Mouse (Mus musculus): ENCODE data around the gene Zfp963. TPM values are rescaled to one million over a fixed set of nuclear protein-coding genes. Genes with fewer than 3 reads are reported as not detected.

The Zfp963 gene
- 9.4 and 9.6 TPM in 2 replicates for polyA plus RNA-seq (2012; rRNA removed)

DNA sequence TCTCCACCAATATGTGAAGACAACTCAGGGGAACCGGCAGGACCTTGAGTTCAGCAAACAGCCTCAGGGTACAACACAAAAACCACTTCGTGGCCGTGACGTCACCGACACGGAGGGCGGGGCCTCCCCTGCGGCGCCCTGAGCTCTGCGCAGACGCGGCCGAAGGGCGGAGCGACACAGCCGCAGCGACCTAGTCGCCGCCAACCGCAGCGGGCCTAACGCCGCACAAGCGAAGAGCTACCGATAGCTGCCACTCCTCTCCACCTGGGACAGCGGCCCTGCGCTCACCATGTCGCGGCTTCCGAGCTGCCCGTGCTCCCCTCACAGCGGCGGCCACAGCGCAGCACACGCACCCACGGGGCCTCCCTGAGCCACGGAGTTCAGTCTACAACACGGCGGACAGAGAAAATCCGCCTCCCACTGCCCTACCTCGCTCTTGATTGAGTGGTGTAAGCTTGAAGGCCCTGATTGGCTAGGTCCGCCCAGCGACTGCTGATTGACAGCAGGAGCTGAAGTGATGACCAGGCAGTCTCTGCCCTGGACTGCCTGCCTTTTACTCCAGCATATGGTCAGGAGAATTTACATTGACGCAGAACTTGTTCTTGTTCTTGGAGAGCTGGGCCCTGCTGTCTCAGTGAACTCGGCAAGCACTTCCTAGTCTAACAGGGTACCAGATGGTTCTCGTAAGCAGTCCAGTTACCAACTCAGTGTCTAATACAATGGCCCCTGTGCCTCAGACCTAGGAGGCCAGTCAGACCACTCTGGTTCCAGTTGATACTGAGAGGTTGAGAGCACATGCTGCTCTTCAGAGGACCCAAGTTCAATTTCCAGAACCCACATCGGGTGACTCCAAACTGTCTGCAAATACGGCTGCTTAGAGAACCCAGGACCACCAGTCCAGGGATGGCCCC is at the start of gene Zfp963:
Gene Zfp963, minus strand, starts transcription at position 427 of the 911 bp plus-strand sequence.
- DNase-seq (ENCODE audit: low read depth): peak; percentile 98
- TF ChIP-seq POLR2A (IDR thresholded peaks at IDR 0.05; ENCODE audit: borderline replicate concordance, extremely low read depth, insufficient read depth, insufficient read length, poor library complexity, severe bottlenecking) (peak; percentile 99), CTCF (IDR thresholded peaks at IDR 0.05; ENCODE audit: borderline replicate concordance, extremely low read depth, insufficient read depth, insufficient read length) (no peak)

GRCm38 (mm10) chr8:69799261-69799660 is 49.5 kb upstream of the Zfp963 start:
- no peak for DNase-seq (ENCODE audit: low read depth)

DNA sequence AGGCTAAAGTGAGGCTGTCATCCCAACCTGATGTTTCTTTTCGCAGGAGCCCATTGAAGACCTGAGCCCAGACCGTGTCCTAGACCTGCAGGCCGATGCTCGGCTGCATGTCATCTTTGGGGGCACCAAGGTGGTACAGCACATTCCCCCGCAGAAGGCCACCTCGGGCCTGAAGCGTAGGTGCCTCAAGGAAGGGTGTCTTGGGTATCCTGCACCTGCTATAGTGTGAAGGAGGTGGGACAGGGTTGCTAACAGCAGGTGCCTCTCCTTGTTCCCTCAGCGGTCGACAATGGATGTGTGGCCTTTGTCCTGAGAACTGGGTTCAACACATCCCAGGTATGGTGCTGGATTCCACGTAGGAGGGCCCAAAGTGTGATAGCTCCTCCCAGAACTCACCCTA is 47.9 kb upstream of the Zfp963 start:
- no peak for DNase-seq (ENCODE audit: low read depth)
- no peak for TF ChIP-seq POLR2A (IDR thresholded peaks at IDR 0.05; ENCODE audit: borderline replicate concordance, extremely low read depth, insufficient read depth, insufficient read length, poor library complexity, severe bottlenecking)

More at GRCm38 (mm10) chr8:69799261-69799660, 49.5 kb upstream of the Zfp963 start:
- TF ChIP-seq CTCF (IDR thresholded peaks at IDR 0.05; ENCODE audit: borderline replicate concordance, extremely low read depth, insufficient read depth, insufficient read length): no peak
- TF ChIP-seq POLR2A (IDR thresholded peaks at IDR 0.05; ENCODE audit: borderline replicate concordance, extremely low read depth, insufficient read depth, insufficient read length, poor library complexity, severe bottlenecking): no peak

GRCm38 (mm10) chr8:69796721-69797345 is 47.1 kb upstream of the Zfp963 start:
- TF ChIP-seq POLR2A (IDR thresholded peaks at IDR 0.05; ENCODE audit: borderline replicate concordance, extremely low read depth, insufficient read depth, insufficient read length, poor library complexity, severe bottlenecking) (no peak), CTCF (IDR thresholded peaks at IDR 0.05; ENCODE audit: borderline replicate concordance, extremely low read depth, insufficient read depth, insufficient read length) (no peak)
- DNase-seq (ENCODE audit: low read depth): no peak

DNA sequence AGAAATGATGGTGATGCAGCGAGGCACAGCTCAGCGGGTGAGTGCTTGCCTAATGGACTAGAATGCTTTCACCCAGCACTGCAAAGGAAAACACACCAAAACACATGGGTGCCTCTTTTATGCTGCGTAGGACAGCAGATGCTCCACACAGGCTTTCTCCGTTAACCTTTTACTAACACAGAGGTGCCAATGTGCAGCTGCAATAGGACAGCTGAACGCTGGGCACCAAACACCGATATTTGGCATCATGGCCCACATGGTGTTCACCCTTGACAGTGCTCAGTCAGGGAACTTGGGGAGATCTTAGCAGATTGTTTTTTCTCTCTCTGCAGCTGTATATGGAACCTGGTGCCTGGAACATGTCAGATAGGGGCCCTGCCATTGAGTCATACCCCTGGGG is 45.1 kb upstream of the Zfp963 start:
- no peak for TF ChIP-seq CTCF (IDR thresholded peaks at IDR 0.05; ENCODE audit: borderline replicate concordance, extremely low read depth, insufficient read depth, insufficient read length)
- no peak for TF ChIP-seq POLR2A (IDR thresholded peaks at IDR 0.05; ENCODE audit: borderline replicate concordance, extremely low read depth, insufficient read depth, insufficient read length, poor library complexity, severe bottlenecking)
- no peak for DNase-seq (ENCODE audit: low read depth)

DNA sequence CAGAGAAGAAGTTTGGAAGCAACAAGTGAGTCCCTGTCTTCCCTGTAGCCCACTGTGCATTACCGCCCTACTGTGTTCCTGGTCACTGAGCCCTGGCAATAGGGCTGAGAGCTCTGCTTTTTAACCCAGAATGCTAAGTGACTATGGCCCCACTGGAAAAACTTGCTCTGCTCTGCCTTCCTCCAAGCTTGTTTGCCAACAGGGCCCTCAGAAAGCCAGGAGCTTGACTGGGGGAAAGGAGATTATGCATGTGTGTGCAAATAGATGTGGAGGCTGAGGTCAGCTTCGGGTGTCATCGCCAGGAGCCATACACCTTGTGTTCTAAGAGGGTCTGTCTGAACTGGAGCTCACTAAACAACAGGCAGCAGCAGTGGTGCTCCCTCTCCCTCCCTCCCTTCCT is 44.3 kb upstream of the Zfp963 start:
- DNase-seq (ENCODE audit: low read depth): no peak
- TF ChIP-seq POLR2A (IDR thresholded peaks at IDR 0.05; ENCODE audit: borderline replicate concordance, extremely low read depth, insufficient read depth, insufficient read length, poor library complexity, severe bottlenecking) (no peak), CTCF (IDR thresholded peaks at IDR 0.05; ENCODE audit: borderline replicate concordance, extremely low read depth, insufficient read depth, insufficient read length) (no peak)

DNA sequence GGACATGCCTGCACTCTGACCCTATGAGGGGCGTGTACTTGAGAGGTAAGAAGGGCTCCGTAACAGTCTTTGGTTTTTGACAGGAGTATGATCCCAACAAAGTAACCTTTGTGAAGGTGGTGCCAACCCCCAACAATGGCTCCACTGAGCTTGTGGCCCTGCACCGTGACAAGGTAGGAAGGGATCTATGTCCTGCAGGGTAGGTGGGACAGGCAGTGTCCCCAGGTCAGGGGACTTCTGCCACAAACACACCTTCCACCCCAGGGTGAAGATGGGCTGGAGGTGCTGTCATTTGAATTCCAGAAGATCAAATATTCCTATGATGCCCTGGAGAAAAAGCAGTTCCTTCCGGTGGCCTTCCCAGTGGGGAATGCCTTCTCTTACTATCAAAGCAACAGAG is 43.9 kb upstream of the Zfp963 start:
- DNase-seq (ENCODE audit: low read depth): no peak

DNA sequence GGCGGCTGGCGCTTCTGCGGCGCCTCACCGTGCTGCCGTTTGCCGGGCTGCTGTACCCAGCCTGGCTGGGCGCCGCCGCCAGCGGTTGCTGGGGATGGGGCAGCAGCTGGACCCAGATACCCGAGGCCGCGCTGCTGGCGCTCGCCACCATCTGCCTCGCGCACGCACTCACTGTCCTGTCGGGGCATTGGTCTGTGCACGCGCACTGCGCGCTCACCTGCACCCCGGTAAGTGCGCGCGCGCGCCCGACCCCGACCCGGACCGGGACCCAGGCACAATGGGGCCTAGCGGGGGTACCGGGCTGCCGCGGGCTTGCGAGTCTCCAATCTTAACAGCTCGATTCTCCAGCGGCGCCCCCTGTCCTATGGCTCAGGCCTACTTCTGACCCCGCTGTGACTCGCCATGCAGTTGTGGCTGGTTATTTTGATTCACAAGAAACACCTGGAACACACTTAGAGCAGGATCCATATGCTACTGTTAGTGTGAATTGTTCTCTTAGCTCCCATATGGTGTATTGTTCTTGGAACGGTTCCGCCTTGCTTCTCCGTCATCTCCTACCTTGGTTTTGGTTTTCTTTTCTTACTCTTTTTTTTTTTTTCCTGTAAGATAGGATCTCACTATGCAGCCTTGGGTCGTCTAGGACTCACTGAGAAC is 41.8 kb upstream of the Zfp963 start:
- DNase-seq (ENCODE audit: low read depth): peak; percentile 49
- TF ChIP-seq POLR2A (IDR thresholded peaks at IDR 0.05; ENCODE audit: borderline replicate concordance, extremely low read depth, insufficient read depth, insufficient read length, poor library complexity, severe bottlenecking): no peak
- TF ChIP-seq CTCF (IDR thresholded peaks at IDR 0.05; ENCODE audit: borderline replicate concordance, extremely low read depth, insufficient read depth, insufficient read length): no peak

More for the DNA sequence above, 43.9 kb upstream of the Zfp963 start:
- TF ChIP-seq CTCF (IDR thresholded peaks at IDR 0.05; ENCODE audit: borderline replicate concordance, extremely low read depth, insufficient read depth, insufficient read length) (no peak), POLR2A (IDR thresholded peaks at IDR 0.05; ENCODE audit: borderline replicate concordance, extremely low read depth, insufficient read depth, insufficient read length, poor library complexity, severe bottlenecking) (no peak)

GRCm38 (mm10) chr8:69790773-69791367 is 41.1 kb upstream of the Zfp963 start, which contains the start of the genes Atp13a1 and Zfp866:
Gene Atp13a1, plus strand, starts transcription at chr8:69791163.
Gene Zfp866, minus strand, starts transcription at chr8:69791178.
- TF ChIP-seq CTCF (IDR thresholded peaks at IDR 0.05; ENCODE audit: borderline replicate concordance, extremely low read depth, insufficient read depth, insufficient read length): no peak
- TF ChIP-seq POLR2A (IDR thresholded peaks at IDR 0.05; ENCODE audit: borderline replicate concordance, extremely low read depth, insufficient read depth, insufficient read length, poor library complexity, severe bottlenecking): peak; percentile 90
- DNase-seq (ENCODE audit: low read depth): peak; percentile 95

DNA sequence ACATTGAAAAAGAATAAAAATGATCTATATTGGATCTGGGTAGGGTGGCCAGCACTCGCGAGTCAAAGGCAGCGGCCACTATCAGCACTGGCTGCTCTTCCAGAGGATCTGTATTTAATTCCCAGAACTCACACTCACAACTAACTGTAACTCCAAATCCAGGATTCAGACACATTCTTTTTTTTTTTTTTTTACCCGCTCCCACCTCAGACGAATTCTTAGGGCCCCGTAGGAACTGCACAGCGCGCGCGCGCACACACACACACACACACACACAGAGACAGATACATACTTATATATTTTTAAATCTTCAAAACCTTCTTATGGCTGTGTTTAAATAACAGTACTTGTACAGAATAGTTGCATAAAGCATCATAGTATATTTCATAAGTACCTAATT is 40.6 kb upstream of the Zfp963 start:
- TF ChIP-seq POLR2A (IDR thresholded peaks at IDR 0.05; ENCODE audit: borderline replicate concordance, extremely low read depth, insufficient read depth, insufficient read length, poor library complexity, severe bottlenecking): no peak
- TF ChIP-seq CTCF (IDR thresholded peaks at IDR 0.05; ENCODE audit: borderline replicate concordance, extremely low read depth, insufficient read depth, insufficient read length): no peak
- DNase-seq (ENCODE audit: low read depth): peak; percentile 43

- DNase-seq (ENCODE audit: low read depth): no peak
- TF ChIP-seq POLR2A (IDR thresholded peaks at IDR 0.05; ENCODE audit: borderline replicate concordance, extremely low read depth, insufficient read depth, insufficient read length, poor library complexity, severe bottlenecking): no peak
- no peak for TF ChIP-seq CTCF (IDR thresholded peaks at IDR 0.05; ENCODE audit: borderline replicate concordance, extremely low read depth, insufficient read depth, insufficient read length)
Measured at GRCm38 (mm10) chr8:69789731-69790130, 40.0 kb upstream of the Zfp963 start.
